Mouse (Mus musculus): ENCODE results near the gene Sesn1.
"Not testable (repeated sequence)": the region's sequence is repeated elsewhere in the genome, so short reads cannot be mapped to it uniquely, and the experiment has no call there.

The Sesn1 gene

DNA sequence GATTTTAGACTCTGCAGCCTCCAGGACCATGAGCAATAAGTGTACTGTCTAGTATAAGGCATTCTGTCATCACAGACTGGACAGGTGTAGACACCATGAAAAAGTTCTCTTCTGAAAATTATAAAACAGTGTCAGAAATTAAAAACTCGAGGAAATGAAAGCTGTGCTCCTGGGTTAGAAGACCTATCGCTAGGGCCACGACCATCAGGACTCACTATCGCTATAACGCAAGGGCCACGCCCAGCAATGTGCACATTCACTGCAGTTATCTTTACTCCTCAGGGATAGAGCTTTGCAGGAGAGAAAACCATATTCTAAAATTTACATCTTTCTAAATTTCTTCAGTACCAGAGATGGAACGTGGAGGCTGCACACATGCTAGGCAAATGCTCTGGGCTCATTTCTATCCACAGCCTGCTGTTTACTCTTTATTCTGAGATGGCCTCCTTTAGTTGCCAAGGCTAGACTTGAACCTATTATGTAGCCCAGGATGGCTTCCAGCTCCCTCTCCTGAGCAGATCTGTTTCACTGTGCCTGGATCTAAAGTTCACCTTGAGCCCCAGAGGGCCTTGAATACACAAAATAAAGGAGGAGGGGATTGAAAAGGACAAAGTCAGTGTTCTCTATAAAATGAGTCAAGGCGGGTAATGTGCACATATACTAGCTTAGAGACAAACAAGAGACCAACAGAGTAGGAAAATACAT, 102.7 kb downstream of the Sesn1 start:
- DNase-seq (ENCODE audit: low read depth, low spot score), result no peak

DNA sequence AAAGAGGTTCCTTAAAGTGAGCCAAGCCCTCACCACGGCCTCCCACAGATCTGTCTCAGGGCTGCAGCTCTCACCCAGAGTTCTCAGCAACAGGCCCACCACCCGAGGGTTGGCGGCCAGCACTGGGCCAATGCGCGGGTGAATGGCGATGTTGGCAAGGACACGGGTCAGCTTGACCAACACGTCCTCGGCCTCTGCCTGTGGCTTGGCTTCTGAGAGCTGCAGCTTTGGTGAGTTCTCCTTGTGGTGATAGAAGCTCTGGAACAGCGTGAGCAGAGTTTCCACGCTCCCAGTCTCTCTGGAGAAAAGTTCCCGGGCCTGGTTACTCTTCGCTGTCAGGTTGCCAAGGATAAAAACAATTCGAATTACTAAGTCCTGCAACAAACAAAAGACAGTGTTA, 117.0 kb downstream of the Sesn1 start:
- DNase-seq (ENCODE audit: low read depth, low spot score), result no peak

DNA sequence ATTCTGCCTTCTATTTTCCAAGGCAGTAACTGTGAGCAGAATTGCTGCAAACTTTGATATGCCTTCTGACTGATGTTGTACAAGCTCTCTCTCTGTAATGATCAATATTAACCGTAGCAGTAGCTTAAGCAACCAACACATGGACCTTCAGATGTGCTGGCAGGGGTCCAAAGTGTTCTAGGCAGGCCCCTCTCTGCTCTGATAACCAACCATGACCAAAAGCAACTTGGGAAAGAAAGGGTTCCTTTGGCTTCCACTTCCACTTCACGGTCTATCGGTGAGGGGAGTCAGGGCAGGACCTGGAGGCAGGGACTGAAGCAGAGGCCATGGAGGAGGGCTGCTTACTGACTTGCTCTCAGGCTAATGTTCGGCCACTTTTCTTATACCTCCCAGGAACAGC, 121.2 kb downstream of the Sesn1 start:
- no peak for DNase-seq (ENCODE audit: low read depth, low spot score)

DNA sequence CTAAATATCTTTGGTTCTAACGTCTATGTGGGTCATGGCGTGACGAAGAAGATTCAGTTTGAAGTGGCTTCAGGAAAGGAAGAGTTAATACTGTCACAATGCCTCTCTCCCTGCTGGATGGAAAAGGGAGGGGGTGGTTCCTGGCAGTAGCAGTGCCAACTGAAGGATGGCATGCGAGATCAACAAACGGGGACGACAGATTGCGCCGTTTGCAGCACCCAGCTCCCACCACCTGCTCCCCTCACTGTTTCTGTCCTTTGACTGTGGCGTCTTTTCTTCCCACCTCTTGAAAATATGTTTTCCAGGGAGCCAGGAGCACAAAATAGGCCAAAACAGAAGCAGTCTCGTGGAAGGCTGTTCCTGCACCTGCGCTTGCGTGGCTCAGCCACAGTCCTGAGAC, 122.2 kb downstream of the Sesn1 start:
- DNase-seq (ENCODE audit: low read depth, low spot score), result no peak

DNA sequence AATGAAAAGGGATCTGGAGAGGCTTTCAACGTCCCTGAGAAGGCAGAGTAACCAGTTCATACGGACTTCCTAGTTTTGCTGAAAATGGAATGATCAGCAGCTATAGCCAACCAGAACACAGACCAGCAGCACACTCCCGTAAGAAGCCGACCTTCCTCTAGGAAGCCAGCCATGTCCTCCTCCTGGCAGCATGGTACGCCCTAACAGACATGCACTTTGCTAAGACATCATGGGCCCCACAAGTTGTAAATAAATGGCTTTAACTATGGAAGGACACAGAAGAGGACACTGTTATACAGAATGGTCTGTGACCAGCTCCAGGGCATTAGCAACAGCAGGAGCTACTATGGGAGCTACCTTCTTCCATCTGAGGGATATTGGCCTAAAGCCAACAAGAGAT, 123.2 kb downstream of the Sesn1 start:
- DNase-seq (ENCODE audit: low read depth, low spot score), result no peak

DNA sequence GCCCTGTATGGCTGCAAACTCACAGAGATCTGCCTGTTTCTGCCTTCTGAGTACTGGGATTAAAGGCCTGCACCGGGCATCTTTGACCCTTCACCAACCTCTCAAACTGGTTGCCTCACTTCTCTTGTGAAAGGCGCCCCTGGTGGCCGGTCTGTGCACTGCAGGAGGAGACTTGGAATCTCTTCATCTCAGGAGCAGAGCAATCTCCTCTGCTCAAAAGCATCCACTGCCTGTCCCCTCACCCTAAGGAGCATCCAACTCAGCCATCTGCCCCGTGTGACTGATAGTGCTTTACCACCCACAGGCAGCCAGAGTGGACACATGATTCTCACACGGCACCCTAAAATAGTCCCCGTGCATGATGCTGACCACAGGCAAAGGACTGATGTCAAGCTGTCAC, 123.8 kb downstream of the Sesn1 start:
- DNase-seq (ENCODE audit: low read depth, low spot score), result peak; percentile 16

DNA sequence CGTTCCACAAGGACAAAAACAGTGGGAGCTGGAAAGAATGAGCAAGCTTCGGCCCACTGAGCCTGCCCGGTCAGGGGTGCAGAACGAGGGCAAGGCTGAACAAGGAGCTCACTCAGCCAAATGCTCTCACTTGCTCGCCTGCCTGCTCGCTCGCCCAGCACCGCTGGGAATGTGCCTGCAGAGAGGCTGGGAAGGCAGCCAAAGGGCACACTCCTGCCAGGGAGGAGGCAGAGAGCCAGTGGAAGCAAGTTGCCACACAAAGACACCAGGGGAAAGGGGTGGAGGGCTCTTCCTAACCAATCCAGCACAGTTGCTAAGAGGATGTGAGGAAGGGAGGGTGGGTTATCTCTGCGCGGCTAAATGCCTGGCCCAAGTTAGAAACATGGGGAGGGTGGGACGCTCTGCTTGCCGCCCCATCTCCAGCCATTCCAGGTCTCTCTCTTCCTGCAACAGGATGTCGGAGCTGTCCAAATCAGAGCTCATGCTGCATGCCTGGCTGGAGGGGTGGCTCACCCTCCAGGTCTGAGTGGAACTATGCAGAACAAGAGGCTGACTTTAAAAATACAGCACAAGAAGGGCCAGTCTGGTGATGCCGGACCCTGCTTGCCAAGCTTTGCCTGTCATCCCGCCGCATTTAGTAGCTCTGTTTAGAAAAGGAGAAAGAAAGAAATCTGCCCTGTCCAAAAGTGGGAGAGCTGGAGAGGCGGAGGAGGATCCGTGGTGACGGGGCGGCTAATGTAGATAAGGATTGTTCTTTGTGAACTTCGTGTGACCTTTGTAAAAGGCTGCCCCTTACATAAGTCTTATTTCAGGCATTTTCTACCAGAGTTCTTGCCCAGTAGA, 125.1 kb downstream of the Sesn1 start:
- DNase-seq (ENCODE audit: low read depth, low spot score), result peak; percentile 20

DNA sequence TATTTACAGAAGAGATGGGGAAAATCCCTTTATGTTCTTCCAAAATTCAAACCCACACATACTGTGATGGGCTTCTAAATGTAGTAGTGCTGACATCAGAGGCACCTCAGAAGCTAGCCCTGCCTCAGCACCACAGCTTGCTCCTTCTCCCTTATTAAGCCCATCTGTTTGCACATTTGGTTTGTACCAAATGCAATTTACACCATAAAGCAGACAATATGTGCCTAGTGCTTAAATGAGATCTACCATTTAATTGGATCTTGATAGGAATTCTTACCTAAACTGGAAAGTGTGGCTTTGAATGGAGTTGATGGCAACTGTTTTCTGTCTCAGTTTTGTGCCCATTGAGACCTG, 125.7 kb downstream of the Sesn1 start:
- DNase-seq (ENCODE audit: low read depth, low spot score), result no peak

DNA sequence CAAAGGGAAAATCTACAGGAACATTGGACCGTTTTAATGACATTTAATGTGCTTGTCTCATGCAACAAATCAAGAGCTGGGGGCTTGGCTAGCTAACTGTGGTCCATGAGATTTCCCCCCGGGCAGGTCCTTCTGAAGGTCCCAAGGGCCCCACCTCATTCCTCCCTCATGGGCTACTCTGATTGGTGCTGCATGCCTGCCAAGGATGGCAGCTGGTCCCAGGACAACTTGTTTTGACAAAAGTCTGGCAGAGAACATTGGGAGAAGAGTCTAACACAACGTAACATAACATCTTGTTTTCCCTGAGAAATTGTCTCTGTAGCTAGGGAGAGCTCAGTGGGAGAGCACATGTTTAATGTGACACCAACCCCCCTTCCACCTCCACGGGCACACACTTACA, 126.4 kb downstream of the Sesn1 start:
- DNase-seq (ENCODE audit: low read depth, low spot score), result no peak

DNA sequence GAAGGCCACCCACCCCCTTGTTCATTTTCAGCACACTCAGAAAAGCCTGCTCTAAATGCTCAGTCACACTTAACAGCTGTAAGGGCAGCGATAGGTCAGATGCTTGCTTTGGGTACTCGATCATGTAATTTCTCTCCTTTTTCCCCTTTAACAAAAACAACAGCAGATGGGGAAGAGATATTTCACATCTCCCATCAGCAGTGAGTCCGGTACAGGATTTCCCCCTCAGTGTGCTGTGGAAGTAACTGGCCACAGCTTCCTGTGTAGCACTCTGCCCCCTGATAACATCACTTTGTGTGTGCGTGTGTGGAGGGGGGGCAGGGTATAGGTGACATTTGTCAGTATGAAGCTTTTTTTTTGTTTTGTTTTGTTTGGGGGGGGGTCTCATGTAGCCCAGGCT, 127.4 kb downstream of the Sesn1 start:
- DNase-seq (ENCODE audit: low read depth, low spot score), result no peak

DNA sequence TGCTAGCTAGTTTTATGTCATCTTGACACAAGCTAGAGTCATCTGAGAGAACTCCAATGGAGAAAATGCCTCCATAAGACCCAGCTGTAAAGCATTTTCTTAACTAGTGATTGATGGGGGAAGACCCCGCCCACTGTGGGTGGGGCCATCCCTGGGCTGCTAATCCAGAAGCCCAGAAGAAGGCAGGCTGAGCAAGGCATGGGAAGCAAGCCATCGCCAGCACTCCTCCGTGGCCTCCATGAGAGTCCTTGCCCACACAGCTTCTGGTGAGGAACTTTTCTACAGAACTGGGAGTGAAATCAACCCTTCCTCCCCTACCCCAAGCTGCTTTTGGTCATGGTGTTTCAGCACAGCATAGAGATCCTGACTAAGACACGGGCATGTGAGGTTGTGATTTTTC, 129.4 kb downstream of the Sesn1 start:
- DNase-seq (ENCODE audit: low read depth, low spot score), result no peak

DNA sequence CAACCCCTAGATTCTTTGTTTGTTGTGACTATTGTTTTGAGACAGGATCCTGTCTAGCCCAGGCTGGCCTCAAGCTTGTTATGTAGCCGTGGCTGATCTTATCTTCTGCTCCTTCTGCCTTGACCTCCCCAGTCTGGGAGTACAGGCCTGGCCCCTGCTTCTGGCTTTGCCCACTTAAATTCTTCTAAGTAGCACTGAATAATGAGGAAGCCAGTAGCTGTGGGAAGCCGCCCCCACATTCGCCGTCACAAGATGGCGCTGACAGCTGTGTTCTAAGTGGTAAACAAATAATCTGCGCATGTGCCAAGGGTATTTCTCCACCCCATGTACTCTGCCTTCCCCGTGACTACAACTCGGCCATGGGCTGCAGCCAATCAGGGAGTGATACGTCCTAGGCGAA, 142.6 kb downstream of the Sesn1 start:
- DNase-seq (ENCODE audit: low read depth, low spot score), result not testable (repeated sequence)

DNA sequence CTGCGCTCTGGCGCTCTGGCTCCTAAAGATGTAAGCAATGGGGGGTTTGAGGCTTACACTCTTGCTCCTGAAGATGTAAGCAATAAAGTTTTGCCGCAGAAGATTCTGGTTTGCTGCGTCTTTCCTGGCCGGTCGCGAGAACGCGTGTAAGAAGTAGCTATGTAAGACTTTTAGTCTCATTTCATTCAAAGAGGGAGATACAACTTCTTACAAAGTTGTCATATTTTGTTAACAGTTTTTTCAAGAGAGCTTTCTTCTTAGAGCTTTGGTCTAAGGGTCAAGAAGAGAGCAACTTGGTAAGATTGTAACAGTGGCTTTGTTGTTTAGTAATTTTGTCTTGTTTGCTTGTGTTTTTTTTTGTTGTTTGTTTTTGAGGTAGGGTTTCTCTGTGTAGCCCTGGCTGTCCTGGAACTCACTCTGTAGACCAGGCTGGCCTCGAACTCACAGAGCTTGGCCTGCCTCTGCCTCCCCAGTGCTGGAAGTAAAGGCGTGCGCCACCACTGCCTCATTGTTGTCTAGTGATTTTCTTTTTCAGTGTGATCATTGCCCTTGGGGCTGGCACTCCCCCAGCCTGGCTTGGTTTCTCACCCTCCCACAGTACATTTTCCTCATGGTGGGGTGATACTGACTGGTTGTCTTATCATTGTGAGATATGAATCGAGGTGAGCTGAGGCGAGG, 143.3 kb downstream of the Sesn1 start:
- DNase-seq (ENCODE audit: low read depth, low spot score), result no peak

DNA sequence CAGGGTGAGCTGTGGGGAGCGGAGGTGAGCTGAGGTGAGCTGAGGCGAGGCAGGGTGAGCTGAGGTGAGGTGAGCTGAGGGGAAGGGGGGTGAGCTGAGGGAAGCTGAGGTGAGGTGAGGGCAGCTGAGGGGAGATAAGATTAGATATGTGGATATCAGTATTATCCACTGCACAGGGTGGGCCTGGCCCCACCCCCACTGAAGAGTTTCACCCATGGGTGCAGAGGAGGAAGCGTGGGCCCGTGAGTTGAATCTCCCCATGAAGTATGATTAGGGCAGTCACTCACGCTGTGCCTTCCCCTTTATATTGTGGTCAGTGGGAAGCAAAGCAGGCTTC, 143.8 kb downstream of the Sesn1 start:
- no peak for DNase-seq (ENCODE audit: low read depth, low spot score)

DNA sequence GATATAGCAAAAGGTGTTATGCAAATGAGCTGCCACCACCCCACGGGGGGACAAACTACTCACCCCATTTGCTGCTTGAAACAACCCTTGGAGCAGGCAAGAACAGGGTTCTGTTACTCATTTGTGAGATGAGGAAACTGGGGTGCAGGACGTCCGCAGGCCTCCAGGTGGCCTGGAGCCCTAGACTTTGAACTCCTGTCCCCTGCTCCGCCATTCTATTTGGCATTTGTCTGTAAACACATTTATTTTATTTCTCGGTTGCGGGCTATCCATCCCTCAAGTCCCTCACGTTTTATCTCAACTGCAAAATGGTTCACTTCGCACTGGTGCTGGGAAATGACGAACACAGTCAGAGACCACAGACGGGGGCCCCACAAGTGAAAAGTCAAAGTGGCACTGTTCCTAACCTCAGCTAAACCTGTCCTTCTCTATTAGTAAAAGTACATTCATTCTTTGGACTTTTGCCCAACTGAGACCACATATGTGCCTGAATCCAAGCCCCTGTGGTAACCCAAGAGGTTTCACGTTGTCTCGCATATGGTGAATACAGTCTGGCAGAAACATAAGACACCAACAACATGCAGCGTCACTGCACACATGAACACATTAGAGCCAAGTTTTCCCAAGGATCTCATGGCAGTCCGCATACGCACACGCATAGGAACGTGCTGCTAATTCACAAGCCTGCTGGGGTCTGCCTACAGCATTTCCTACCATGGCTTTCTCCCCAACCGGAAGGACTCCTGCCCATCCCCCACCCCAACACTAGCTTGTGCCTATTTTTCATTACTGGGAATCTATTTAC, 147.9 kb downstream of the Sesn1 start:
- no peak for DNase-seq (ENCODE audit: low read depth, low spot score)

Data from embryo, embryonic 11.5 days (tissue).